Mouse (Mus musculus) hindbrain, postnatal 0 days (tissue): ENCODE measurements at regions not wholly inside any gene's neighbourhood (a gene's known extent, or its start where the extent isn't known, plus 50 kb on each side); places are given as distances from the start of the nearest gene placed in this dataset.

Experiments used
- ATAC-seq: fragments of 200-750 bp; cut with Nextera tagmentation; 2 replicates; pipeline ENCODE4 v1.8.0; 2017; ENCODE audit warnings: mild to moderate bottlenecking, moderate TSS enrichment, moderate library complexity
- DNase-seq: peaks from one replicate; pipeline ENCODE4 v3.0.0-alpha.2; 2015; ENCODE audit warnings: low spot score
- H3K27ac ChIP-seq: fragments of 300-500 bp; sonication (generic); 2 replicates; pipeline ENCODE4 v1.5.1; 2014; ENCODE audit warnings: mild to moderate bottlenecking
- H3K27me3 ChIP-seq: fragments of 300-500 bp; sonication (generic); 2 replicates; pipeline ENCODE4 v1.6.1; 2014; ENCODE audit warnings: low read length, mixed read lengths; ENCODE audit not compliant: insufficient read depth
- H3K36me3 ChIP-seq: fragments of 300-500 bp; sonication (generic); 2 replicates; pipeline ENCODE4 v1.6.1; 2014; ENCODE audit warnings: low read length, mixed read lengths; ENCODE audit not compliant: insufficient read depth
- H3K4me1 ChIP-seq: fragments of 300-500 bp; sonication (generic); 2 replicates; pipeline ENCODE4 v1.6.1; 2014; ENCODE audit warnings: antibody characterized with exemption, low read length, mixed read lengths; ENCODE audit not compliant: insufficient read depth
- H3K4me2 ChIP-seq: fragments of 300-500 bp; sonication (generic); 2 replicates; pipeline ENCODE4 v1.6.1; 2014; ENCODE audit warnings: low read depth, mild to moderate bottlenecking, low read length, moderate library complexity, mixed read lengths
- H3K4me3 ChIP-seq: fragments of 300-500 bp; sonication (generic); 2 replicates; pipeline ENCODE4 v1.5.1; 2014; ENCODE audit warnings: low read length
- H3K9ac ChIP-seq: fragments of 300-500 bp; sonication (generic); replicated peaks from 2 replicates; pipeline ENCODE4 v1.6.1; 2014; ENCODE audit warnings: mild to moderate bottlenecking, low read length, moderate library complexity, mixed read lengths
- H3K9me3 ChIP-seq: fragments of 300-500 bp; sonication (generic); 2 replicates; pipeline ENCODE4 v1.6.1; 2016; ENCODE audit warnings: low read length, mixed read lengths
- CTCF ChIP-seq: IDR thresholded peaks from 2 replicates; pipeline ENCODE4 v1.5.1; 2016; ENCODE audit warnings: antibody characterized with exemption, control low read depth, low read depth
- WGBS: fragments of 180-500 bp; shearing (Covaris S2); extraction: QIAGEN DNeasy Blood & Tissue Kit; methylation state at CpG from one replicate; pipeline ENCODE4 v1.1.7; 2014; 5-methylcytosine and 5-hydroxymethylcytosine counted together

- Histone ChIP-seq H3K27me3 (no peaks in the 10 kb centered on the region), H3K27ac (no peak overlapping the region), H3K36me3 (no peaks in the 10 kb centered on the region), H3K9me3 (no peaks in the 10 kb centered on the region), H3K4me2 (0 out of 2 replicates have a peak overlapping the region, but pooled peaks have one; percentile 14), H3K4me3 (no peak overlapping the region), H3K4me1 (no peaks in the 10 kb centered on the region), H3K9ac (no peak overlapping the region)
- ATAC-seq (peak; percentile 97), DNase-seq (peak; percentile 77)
- no peak for TF ChIP-seq CTCF
- 17% methylated on average over 6 of the region's 6 CpGs for WGBS
Measured at GRCm38 (mm10) chr1:17838408-17839022, 307.2 kb downstream of the Crisp4 start.

GRCm38 (mm10) chr1:17825860-17826259 lies 319.8 kb downstream of the Crisp4 start:
- H3K4me1 ChIP-seq, result no peaks in the 10 kb centered on the region
- H3K27me3 ChIP-seq, result no peaks in the 10 kb centered on the region
- no peak overlapping the region for H3K4me2 ChIP-seq
- no peak for DNase-seq
- H3K4me3 ChIP-seq, result no peak overlapping the region
- no peak for TF ChIP-seq CTCF
- no peaks in the 10 kb centered on the region for H3K9me3 ChIP-seq
- no peak for ATAC-seq
- WGBS, result 93% methylated on average over 2 of the region's 2 CpGs
- no peaks in the 10 kb centered on the region for H3K36me3 ChIP-seq
- no peak overlapping the region for H3K9ac ChIP-seq
- no peak overlapping the region for H3K27ac ChIP-seq
